Mouse (Mus musculus): ENCODE results near the gene Lrtm1.

DNA sequence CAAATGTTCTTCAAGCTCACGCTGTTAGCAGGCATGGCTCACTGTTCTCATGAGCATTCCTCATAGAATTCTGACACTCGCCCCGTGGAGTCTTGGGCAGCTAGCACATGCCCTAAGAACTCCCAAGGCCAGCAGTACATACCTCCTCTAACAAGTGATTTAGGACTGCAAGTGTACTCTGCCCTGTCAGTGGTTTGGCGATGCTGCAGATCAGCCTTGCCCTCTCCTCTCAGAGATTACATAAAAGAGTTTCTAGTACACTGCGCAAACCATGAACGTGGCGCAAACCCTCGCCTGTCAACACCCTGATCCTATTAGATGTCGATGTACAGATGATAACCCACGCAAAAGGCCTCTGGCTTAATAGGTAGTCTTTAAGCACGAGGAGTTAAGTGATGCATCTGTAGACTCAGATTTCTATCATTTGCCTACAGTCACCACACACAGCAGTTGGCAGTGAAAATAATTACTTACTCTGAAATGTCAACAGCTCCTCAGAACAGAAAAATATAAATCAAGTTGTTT is 11.9 kb downstream of the Lrtm1 start:
- TF ChIP-seq POLR2A (IDR thresholded peaks at IDR 0.05; ENCODE audit: borderline replicate concordance, low read depth, low read length) (no peak), CTCF (IDR thresholded peaks at IDR 0.05; ENCODE audit: low read depth, low read length) (no peak)

Measured in bone marrow macrophage, adult 2 months (primary cell).